Mouse (Mus musculus) liver, embryonic 11.5 days (tissue): ENCODE results near the gene Cdkal1. TPM values are rescaled to one million over a fixed set of nuclear protein-coding genes. Genes with fewer than 3 reads are reported as not detected.

Experiments
- ATAC-seq: fragments of 200-750 bp; cut with Nextera tagmentation; replicated peaks from 2 replicates; pipeline ENCODE4 v1.8.0; 2017; ENCODE audit warnings: moderate number of reproducible peaks, mild to moderate bottlenecking, moderate TSS enrichment, moderate library complexity; ENCODE audit not compliant: low FRiP score
- DNase-seq: peaks from one replicate; pipeline ENCODE4 v3.0.0-alpha.2; 2017; ENCODE audit warnings: low spot score
- H3K27ac ChIP-seq: fragments of 300-500 bp; sonication (generic); 2 replicates; pipeline ENCODE4 v1.5.1; 2014; ENCODE audit warnings: mild to moderate bottlenecking, low read depth, low read length, control low read depth
- H3K27me3 ChIP-seq: fragments of 300-500 bp; sonication (generic); replicated peaks from 2 replicates; pipeline ENCODE4 v1.6.1; 2014; ENCODE audit warnings: low read length, mixed read lengths; ENCODE audit not compliant: control insufficient read depth, insufficient read depth
- H3K36me3 ChIP-seq: fragments of 300-500 bp; sonication (generic); 2 replicates; pipeline ENCODE4 v1.6.1; 2014; ENCODE audit warnings: mild to moderate bottlenecking, low read length, moderate library complexity, mixed read lengths; ENCODE audit not compliant: control insufficient read depth, insufficient read depth
- H3K4me1 ChIP-seq: fragments of 300-500 bp; sonication (generic); replicated peaks from 2 replicates; pipeline ENCODE4 v1.6.1; 2014; ENCODE audit warnings: low read length, mixed read lengths; ENCODE audit not compliant: control insufficient read depth, insufficient read depth
- H3K4me2 ChIP-seq: fragments of 300-500 bp; sonication (generic); 2 replicates; pipeline ENCODE4 v1.6.1; 2014; ENCODE audit warnings: mild to moderate bottlenecking, control low read depth, moderate library complexity
- H3K4me3 ChIP-seq: fragments of 300-500 bp; sonication (generic); 2 replicates; pipeline ENCODE4 v1.5.1; 2014; ENCODE audit warnings: low read depth, low read length, control low read depth
- H3K9ac ChIP-seq: fragments of 300-500 bp; sonication (generic); 2 replicates; pipeline ENCODE4 v1.6.1; 2014; ENCODE audit warnings: low read depth, low read length, control low read depth
- H3K9me3 ChIP-seq: fragments of 300-500 bp; sonication (generic); 2 replicates; pipeline ENCODE4 v1.6.1; 2016; ENCODE audit warnings: low read length, inconsistent platforms, mixed read lengths; ENCODE audit not compliant: control insufficient read depth
- WGBS: fragments of 180-500 bp; shearing (Covaris S2); extraction: QIAGEN DNeasy Blood & Tissue Kit; methylation state at CpG from one replicate; pipeline ENCODE4 v1.1.7; 2014; 5-methylcytosine and 5-hydroxymethylcytosine counted together
- polyA plus RNA-seq: library from polyadenylated mRNA; unstranded; fragments of >200 nt; fragmentation: Nextera tagmentation; extraction: Ambion mirVana; gene quantifications from 2 replicates; pipeline ENCODE4 v1.2.1, GENCODE M21; 2014

The Cdkal1 gene
- polyA plus RNA-seq, 1 experiment from 2014 or later: 26.3 TPM

GRCm38 (mm10) chr13:29769647-29770436 lies 85.6 kb downstream of the Cdkal1 start:
- Histone ChIP-seq H3K4me2 (no peak overlapping the region), H3K4me1 (peaks cover 2% of the 10 kb centered on the region; the same call in 1 of the 2 replicates), H3K27me3 (no peaks in the 10 kb centered on the region), H3K36me3 (no peaks in the 10 kb centered on the region), H3K4me3 (no peak overlapping the region), H3K9ac (no peak overlapping the region), H3K27ac (no peak overlapping the region), H3K9me3 (no peaks in the 10 kb centered on the region)
- no peak for DNase-seq
- no peak for ATAC-seq
- WGBS: 46% methylated on average over 12 of the region's 12 CpGs

GRCm38 (mm10) chr13:29768104-29768503 lies 87.4 kb downstream of the Cdkal1 start:
- H3K4me3 ChIP-seq: no peak overlapping the region
- no peaks in the 10 kb centered on the region for H3K36me3 ChIP-seq
- WGBS: 59% methylated on average over 1 of the region's 1 CpGs
- peaks cover 2% of the 10 kb centered on the region; the same call in 1 of the 2 replicates for H3K4me1 ChIP-seq
- no peaks in the 10 kb centered on the region for H3K27me3 ChIP-seq
- no peaks in the 10 kb centered on the region for H3K9me3 ChIP-seq
- no peak overlapping the region for H3K4me2 ChIP-seq
- H3K9ac ChIP-seq: no peak overlapping the region
- DNase-seq (no peak), ATAC-seq (no peak)
- H3K27ac ChIP-seq: no peak overlapping the region

GRCm38 (mm10) chr13:29767587-29767986 lies 87.9 kb downstream of the Cdkal1 start:
- H3K4me3 ChIP-seq: no peak overlapping the region
- no peak overlapping the region for H3K27ac ChIP-seq
- DNase-seq (no peak), ATAC-seq (no peak)
- peaks cover 2% of the 10 kb centered on the region; the same call in 1 of the 2 replicates for H3K4me1 ChIP-seq
- H3K9ac ChIP-seq: no peak overlapping the region
- no peaks in the 10 kb centered on the region for H3K36me3 ChIP-seq
- H3K27me3 ChIP-seq: no peaks in the 10 kb centered on the region
- 76% methylated on average over 4 of the region's 4 CpGs for WGBS
- no peak overlapping the region for H3K4me2 ChIP-seq
- H3K9me3 ChIP-seq: no peaks in the 10 kb centered on the region

- no peaks in the 10 kb centered on the region for H3K27me3 ChIP-seq
- no peak overlapping the region for H3K27ac ChIP-seq
- 85% methylated on average over 8 of the region's 8 CpGs for WGBS
- ATAC-seq (no peak), DNase-seq (no peak)
- no peaks in the 10 kb centered on the region for H3K9me3 ChIP-seq
- H3K9ac ChIP-seq: no peak overlapping the region
- peaks cover 2% of the 10 kb centered on the region; the same call in 1 of the 2 replicates for H3K4me1 ChIP-seq
- H3K4me2 ChIP-seq: no peak overlapping the region
- H3K4me3 ChIP-seq: no peak overlapping the region
- H3K36me3 ChIP-seq: no peaks in the 10 kb centered on the region
Observed at GRCm38 (mm10) chr13:29766377-29766776, 89.1 kb downstream of the Cdkal1 start.

- Histone ChIP-seq H3K36me3 (no peaks in the 10 kb centered on the region), H3K27ac (no peak overlapping the region), H3K4me1 (peaks cover 2% of the 10 kb centered on the region; the same call in 1 of the 2 replicates), H3K27me3 (no peaks in the 10 kb centered on the region), H3K4me2 (no peak overlapping the region), H3K9me3 (no peaks in the 10 kb centered on the region), H3K9ac (no peak overlapping the region), H3K4me3 (no peak overlapping the region)
- no peak for ATAC-seq
- DNase-seq: no peak
- WGBS: 77% methylated on average over 3 of the region's 3 CpGs
Observed at GRCm38 (mm10) chr13:29765296-29765695, 90.2 kb downstream of the Cdkal1 start.

GRCm38 (mm10) chr13:29759691-29760467 lies 95.6 kb downstream of the Cdkal1 start:
- no peaks in the 10 kb centered on the region for H3K9me3 ChIP-seq
- DNase-seq: no peak
- H3K4me2 ChIP-seq: no peak overlapping the region
- H3K27ac ChIP-seq: no peak overlapping the region
- no peak overlapping the region for H3K4me3 ChIP-seq
- H3K4me1 ChIP-seq: peaks cover 11% of the 10 kb centered on the region
- 81% methylated on average over 5 of the region's 5 CpGs for WGBS
- no peak overlapping the region for H3K9ac ChIP-seq
- H3K27me3 ChIP-seq: no peaks in the 10 kb centered on the region
- ATAC-seq: no peak
- no peaks in the 10 kb centered on the region for H3K36me3 ChIP-seq

GRCm38 (mm10) chr13:29756052-29756451 lies 99.4 kb downstream of the Cdkal1 start:
- no peaks in the 10 kb centered on the region for H3K9me3 ChIP-seq
- peak; percentile 79 for ATAC-seq

GRCm38 (mm10) chr13:29753254-29753653 lies 102.2 kb downstream of the Cdkal1 start:
- no peak overlapping the region for H3K4me2 ChIP-seq
- H3K36me3 ChIP-seq: no peaks in the 10 kb centered on the region
- no peak overlapping the region for H3K27ac ChIP-seq
- no peak overlapping the region for H3K9ac ChIP-seq
- no peak for ATAC-seq
- WGBS: 85% methylated on average over 3 of the region's 3 CpGs
- no peak overlapping the region for H3K4me3 ChIP-seq
- peaks cover 9% of the 10 kb centered on the region for H3K4me1 ChIP-seq
- no peaks in the 10 kb centered on the region for H3K27me3 ChIP-seq
- H3K9me3 ChIP-seq: no peaks in the 10 kb centered on the region
- no peak for DNase-seq

More at GRCm38 (mm10) chr13:29756052-29756451, 99.4 kb downstream of the Cdkal1 start:
- no peaks in the 10 kb centered on the region for H3K36me3 ChIP-seq
- H3K4me1 ChIP-seq: peaks cover 11% of the 10 kb centered on the region
- no peak overlapping the region for H3K4me3 ChIP-seq
- WGBS: 26% methylated on average over 3 of the region's 3 CpGs
- peak overlapping the region; percentile 44 for H3K4me2 ChIP-seq
- DNase-seq: no peak
- no peaks in the 10 kb centered on the region for H3K27me3 ChIP-seq
- no peak overlapping the region for H3K27ac ChIP-seq
- H3K9ac ChIP-seq: no peak overlapping the region
